Mouse (Mus musculus): ENCODE data around the gene Ddx19a. TPM values are rescaled to one million over a fixed set of nuclear protein-coding genes. Genes with fewer than 3 reads are reported as not detected.

The Ddx19a gene
- polyA plus RNA-seq, 1 experiment from 2014 or later, result 22.2 TPM

Other genes starting within 250 kb of the Ddx19a start
- gene Il34, start 191.9 kb downstream of the Ddx19a start, polyA plus RNA-seq (2016; fragmentation: Nextera tagmentation; extraction: Ambion mirVana), result 0.37 TPM in 1 of 2 replicates, not detected in the other
- 70.0 and 75.6 TPM in 2 replicates for gene Cog4, start 151.2 kb downstream of the Ddx19a start, polyA plus RNA-seq (2016; fragmentation: Nextera tagmentation; extraction: Ambion mirVana)
- 185 and 217 TPM in 2 replicates for gene Sf3b3, start 151.0 kb downstream of the Ddx19a start, polyA plus RNA-seq (2016; fragmentation: Nextera tagmentation; extraction: Ambion mirVana)
- 11.3 and 12.4 TPM in 2 replicates for gene Fuk, start 95.3 kb downstream of the Ddx19a start, polyA plus RNA-seq (2016; fragmentation: Nextera tagmentation; extraction: Ambion mirVana)
- 27.0 and 27.1 TPM in 2 replicates for gene St3gal2, start 77.9 kb downstream of the Ddx19a start, polyA plus RNA-seq (2016; fragmentation: Nextera tagmentation; extraction: Ambion mirVana)
- gene Ddx19b, start 34.0 kb upstream of the Ddx19a start, polyA plus RNA-seq (2016; fragmentation: Nextera tagmentation; extraction: Ambion mirVana), result 8.0 and 10.7 TPM in 2 replicates
- 76.2 TPM in 2 replicates for gene Aars, start 35.3 kb upstream of the Ddx19a start, polyA plus RNA-seq (2016; fragmentation: Nextera tagmentation; extraction: Ambion mirVana)
- gene Exosc6, start 58.5 kb upstream of the Ddx19a start, polyA plus RNA-seq (2016; fragmentation: Nextera tagmentation; extraction: Ambion mirVana), result 17.0 and 17.4 TPM in 2 replicates
- 1.3 and 1.5 TPM in 2 replicates for gene Clec18a, start 94.6 kb upstream of the Ddx19a start, polyA plus RNA-seq (2016; fragmentation: Nextera tagmentation; extraction: Ambion mirVana)
- gene Pdpr, start 96.8 kb upstream of the Ddx19a start, polyA plus RNA-seq (2016; fragmentation: Nextera tagmentation; extraction: Ambion mirVana), result 10.4 and 10.8 TPM in 2 replicates